Mouse (Mus musculus) hindbrain, embryonic 10.5 days (tissue): ENCODE measurements around the gene Vamp2. TPM values are rescaled to one million over a fixed set of nuclear protein-coding genes. Genes with fewer than 3 reads are reported as not detected.
A peak's percentile ranks its signal among the peaks of the same experiment; 100 is the strongest.

Experiments
- DNase-seq: peaks from one replicate; pipeline ENCODE4 v3.0.0-alpha.2; 2017; ENCODE audit warnings: low spot score
- H3K27ac ChIP-seq: fragments of 300-500 bp; sonication (generic); 2 replicates; pipeline ENCODE4 v1.5.1; 2016; ENCODE audit warnings: mild to moderate bottlenecking, moderate library complexity
- H3K27me3 ChIP-seq: fragments of 300-500 bp; sonication (generic); 2 replicates; pipeline ENCODE4 v1.6.1; 2016; ENCODE audit warnings: mild to moderate bottlenecking; ENCODE audit not compliant: poor library complexity, insufficient read depth, severe bottlenecking
- H3K36me3 ChIP-seq: fragments of 300-500 bp; sonication (generic); 2 replicates; pipeline ENCODE4 v1.6.1; 2016; ENCODE audit warnings: mild to moderate bottlenecking, moderate library complexity
- H3K4me1 ChIP-seq: fragments of 300-500 bp; sonication (generic); replicated peaks from 2 replicates; pipeline ENCODE4 v1.6.1; 2016; ENCODE audit warnings: mild to moderate bottlenecking
- H3K4me3 ChIP-seq: fragments of 300-500 bp; sonication (generic); 2 replicates; pipeline ENCODE4 v1.5.1; 2016; ENCODE audit warnings: mild to moderate bottlenecking, moderate library complexity
- H3K9me3 ChIP-seq: fragments of 300-500 bp; sonication (generic); 2 replicates; pipeline ENCODE4 v1.6.1; 2016; ENCODE audit warnings: mild to moderate bottlenecking, moderate library complexity
- WGBS: fragments of 180-500 bp; shearing (Covaris S2); methylation state at CpG from one replicate; pipeline ENCODE4 v1.1.7; 2016; 5-methylcytosine and 5-hydroxymethylcytosine counted together
- polyA plus RNA-seq: library from polyadenylated mRNA; unstranded; fragments of >200 nt; fragmentation: Nextera tagmentation; extraction: Ambion mirVana; gene quantifications from 2 replicates; pipeline ENCODE4 v1.2.1, GENCODE M21; 2016

Vamp2 gene
- polyA plus RNA-seq, 1 experiment from 2014 or later, result 108 TPM

GRCm38 (mm10) chr11:69070093-69070492 is 18.2 kb upstream of the Vamp2 start:
- H3K27ac ChIP-seq, result peak overlapping the region; percentile 98
- H3K4me1 ChIP-seq, result peaks cover 59% of the 10 kb centered on the region
- under 1% methylated on average over 13 of the region's 13 CpGs for WGBS
- H3K4me3 ChIP-seq, result peak overlapping the region; percentile 79
- no peaks in the 10 kb centered on the region for H3K9me3 ChIP-seq
- DNase-seq, result no peak
- peaks cover 7% of the 10 kb centered on the region; the same call in 1 of the 2 replicates for H3K27me3 ChIP-seq
- H3K36me3 ChIP-seq, result no peaks in the 10 kb centered on the region

GRCm38 (mm10) chr11:69070590-69071222 is 17.6 kb upstream of the Vamp2 start, which contains the start of gene Tmem107:
Tmem107 (plus strand) TSS chr11:69070806.
- no peaks in the 10 kb centered on the region for H3K36me3 ChIP-seq
- WGBS, result under 1% methylated on average over 47 of the region's 47 CpGs
- peak within 1 kb of the TSS; percentile 98 for H3K27ac ChIP-seq
- peaks cover 59% of the 10 kb centered on the region for H3K4me1 ChIP-seq
- peaks cover 6% of the 10 kb centered on the region; the same call in 1 of the 2 replicates for H3K27me3 ChIP-seq
- H3K9me3 ChIP-seq, result no peaks in the 10 kb centered on the region
- H3K4me3 ChIP-seq, result peak within 1 kb of the TSS; percentile 79
- DNase-seq, result peak; percentile 96

- DNase-seq, result no peak
- Histone ChIP-seq H3K36me3 (no peaks in the 10 kb centered on the region), H3K4me1 (peaks cover 54% of the 10 kb centered on the region), H3K4me3 (peak overlapping the region; percentile 79), H3K27me3 (peaks cover 2% of the 10 kb centered on the region; the same call in 1 of the 2 replicates), H3K9me3 (no peaks in the 10 kb centered on the region), H3K27ac (peak overlapping the region; percentile 98)
- WGBS, result 25% methylated on average over 9 of the region's 9 CpGs
Measured at GRCm38 (mm10) chr11:69071262-69071661, 17.0 kb upstream of the Vamp2 start.

- DNase-seq, result no peak
- no peaks in the 10 kb centered on the region for H3K9me3 ChIP-seq
- 81% methylated on average over 11 of the region's 11 CpGs for WGBS
- H3K4me1 ChIP-seq, result peaks cover 45% of the 10 kb centered on the region
- H3K27me3 ChIP-seq, result no peaks in the 10 kb centered on the region
- H3K36me3 ChIP-seq, result no peaks in the 10 kb centered on the region
- peak overlapping the region; percentile 96 for H3K27ac ChIP-seq
- H3K4me3 ChIP-seq, result peak overlapping the region; percentile 79
Measured at GRCm38 (mm10) chr11:69072234-69072633, 16.1 kb upstream of the Vamp2 start.

GRCm38 (mm10) chr11:69072666-69073064 is 15.6 kb upstream of the Vamp2 start:
- H3K4me1 ChIP-seq, result peaks cover 45% of the 10 kb centered on the region
- no peaks in the 10 kb centered on the region for H3K9me3 ChIP-seq
- no peak for DNase-seq
- WGBS, result 14% methylated on average over 9 of the region's 9 CpGs
- H3K4me3 ChIP-seq, result peak overlapping the region; percentile 79
- H3K27ac ChIP-seq, result peak overlapping the region; percentile 96
- H3K36me3 ChIP-seq, result no peaks in the 10 kb centered on the region
- no peaks in the 10 kb centered on the region for H3K27me3 ChIP-seq

- H3K27ac ChIP-seq, result peak overlapping the region; percentile 96
- no peaks in the 10 kb centered on the region for H3K27me3 ChIP-seq
- H3K4me1 ChIP-seq, result peaks cover 48% of the 10 kb centered on the region
- H3K9me3 ChIP-seq, result no peaks in the 10 kb centered on the region
- peak; percentile 83 for DNase-seq
- no peaks in the 10 kb centered on the region for H3K36me3 ChIP-seq
- WGBS, result under 1% methylated on average over 14 of the region's 14 CpGs
- peak overlapping the region; percentile 79 for H3K4me3 ChIP-seq
Measured at GRCm38 (mm10) chr11:69073065-69073888, 15.0 kb upstream of the Vamp2 start.

GRCm38 (mm10) chr11:69073951-69074775 is 14.1 kb upstream of the Vamp2 start:
- Histone ChIP-seq H3K9me3 (no peaks in the 10 kb centered on the region), H3K27me3 (no peaks in the 10 kb centered on the region), H3K27ac (peak overlapping the region; percentile 96; the same call in 1 of the 2 replicates), H3K4me1 (peaks cover 48% of the 10 kb centered on the region), H3K4me3 (no peak overlapping the region), H3K36me3 (no peaks in the 10 kb centered on the region)
- WGBS, result 40% methylated on average over 6 of the region's 6 CpGs
- no peak for DNase-seq

- 61% methylated on average over 2 of the region's 2 CpGs for WGBS
- DNase-seq, result no peak
- H3K27me3 ChIP-seq, result no peaks in the 10 kb centered on the region
- H3K27ac ChIP-seq, result no peak overlapping the region
- no peaks in the 10 kb centered on the region for H3K36me3 ChIP-seq
- H3K4me1 ChIP-seq, result peaks cover 44% of the 10 kb centered on the region
- no peak overlapping the region for H3K4me3 ChIP-seq
- no peaks in the 10 kb centered on the region for H3K9me3 ChIP-seq
Measured at GRCm38 (mm10) chr11:69074776-69075069, 13.6 kb upstream of the Vamp2 start.

- no peaks in the 10 kb centered on the region for H3K36me3 ChIP-seq
- DNase-seq, result no peak
- WGBS, result 43% methylated on average over 9 of the region's 9 CpGs
- H3K4me3 ChIP-seq, result no peak overlapping the region
- no peaks in the 10 kb centered on the region for H3K27me3 ChIP-seq
- peaks cover 35% of the 10 kb centered on the region for H3K4me1 ChIP-seq
- no peak overlapping the region for H3K27ac ChIP-seq
- H3K9me3 ChIP-seq, result no peaks in the 10 kb centered on the region
Measured at GRCm38 (mm10) chr11:69075764-69076479, 12.4 kb upstream of the Vamp2 start.

GRCm38 (mm10) chr11:69076572-69076971 is 11.7 kb upstream of the Vamp2 start:
- 78% methylated on average over 5 of the region's 5 CpGs for WGBS
- no peaks in the 10 kb centered on the region for H3K36me3 ChIP-seq
- no peaks in the 10 kb centered on the region for H3K9me3 ChIP-seq
- no peaks in the 10 kb centered on the region for H3K27me3 ChIP-seq
- H3K27ac ChIP-seq, result no peak overlapping the region
- no peak for DNase-seq
- no peak overlapping the region for H3K4me3 ChIP-seq
- peaks cover 29% of the 10 kb centered on the region for H3K4me1 ChIP-seq

GRCm38 (mm10) chr11:69077316-69077715 is 11.0 kb upstream of the Vamp2 start:
- peaks cover 21% of the 10 kb centered on the region for H3K4me1 ChIP-seq
- no peaks in the 10 kb centered on the region for H3K27me3 ChIP-seq
- no peaks in the 10 kb centered on the region for H3K9me3 ChIP-seq
- no peaks in the 10 kb centered on the region for H3K36me3 ChIP-seq
- DNase-seq, result no peak
- no peak overlapping the region for H3K27ac ChIP-seq
- H3K4me3 ChIP-seq, result no peak overlapping the region
- WGBS, result 86% methylated on average over 9 of the region's 9 CpGs

- peaks cover 15% of the 10 kb centered on the region for H3K4me1 ChIP-seq
- no peaks in the 10 kb centered on the region for H3K36me3 ChIP-seq
- H3K4me3 ChIP-seq, result no peak overlapping the region
- no peak overlapping the region for H3K27ac ChIP-seq
- H3K27me3 ChIP-seq, result no peaks in the 10 kb centered on the region
- 79% methylated on average over 6 of the region's 6 CpGs for WGBS
- H3K9me3 ChIP-seq, result no peaks in the 10 kb centered on the region
- DNase-seq, result no peak
Measured at GRCm38 (mm10) chr11:69078041-69078440, 10.2 kb upstream of the Vamp2 start.
